Mouse (Mus musculus) heart, embryonic 11.5 days (tissue): ENCODE measurements at regions not wholly inside any gene's neighbourhood (a gene's known extent, or its start where the extent isn't known, plus 50 kb on each side); places are given as distances from the start of the nearest gene placed in this dataset.

ENCODE experiments used
- ATAC-seq: fragments of 200-750 bp; cut with Nextera tagmentation; replicated peaks from 2 replicates; pipeline ENCODE4 v1.8.0; 2017; ENCODE audit warnings: moderate library complexity; ENCODE audit not compliant: insufficient number of reproducible peaks, low FRiP score, low TSS enrichment
- H3K27ac ChIP-seq: fragments of 300-500 bp; sonication (generic); 2 replicates; pipeline ENCODE4 v1.5.1; 2014; ENCODE audit warnings: mild to moderate bottlenecking, low read depth, low read length
- H3K27me3 ChIP-seq: fragments of 300-500 bp; sonication (generic); 2 replicates; pipeline ENCODE4 v1.6.1; 2014; ENCODE audit warnings: mild to moderate bottlenecking, low read length, mixed read lengths; ENCODE audit not compliant: control insufficient read depth, insufficient read depth
- H3K36me3 ChIP-seq: fragments of 300-500 bp; sonication (generic); 2 replicates; pipeline ENCODE4 v1.6.1; 2014; ENCODE audit warnings: mild to moderate bottlenecking, low read length, moderate library complexity, mixed read lengths; ENCODE audit not compliant: control insufficient read depth, insufficient read depth
- H3K4me1 ChIP-seq: fragments of 300-500 bp; sonication (generic); 2 replicates; pipeline ENCODE4 v1.6.1; 2014; ENCODE audit warnings: low read length; ENCODE audit not compliant: control insufficient read depth, insufficient read depth
- H3K4me2 ChIP-seq: fragments of 300-500 bp; sonication (generic); 2 replicates; pipeline ENCODE4 v1.6.1; 2014; ENCODE audit warnings: mild to moderate bottlenecking, moderate library complexity
- H3K4me3 ChIP-seq: fragments of 300-500 bp; sonication (generic); 2 replicates; pipeline ENCODE4 v1.5.1; 2014; ENCODE audit warnings: low read depth, low read length
- H3K9ac ChIP-seq: fragments of 300-500 bp; sonication (generic); 2 replicates; pipeline ENCODE4 v1.6.1; 2014; ENCODE audit warnings: mild to moderate bottlenecking, low read depth, low read length, moderate library complexity
- H3K9me3 ChIP-seq: fragments of 300-500 bp; sonication (generic); replicated peaks from 2 replicates; pipeline ENCODE4 v1.6.1; 2016; ENCODE audit warnings: low read length; ENCODE audit not compliant: control insufficient read depth
- WGBS: fragments of 180-500 bp; shearing (Covaris S2); extraction: QIAGEN DNeasy Blood & Tissue Kit; methylation state at CpG from one replicate; pipeline ENCODE4 v1.1.7; 2014; ENCODE audit not compliant: insufficient replicate concordance; 5-methylcytosine and 5-hydroxymethylcytosine counted together

- no peak overlapping the region for H3K4me2 ChIP-seq
- no peak overlapping the region for H3K4me3 ChIP-seq
- H3K9ac ChIP-seq: no peak overlapping the region
- no peaks in the 10 kb centered on the region for H3K36me3 ChIP-seq
- H3K27ac ChIP-seq: no peak overlapping the region
- ATAC-seq: no peak
- no peaks in the 10 kb centered on the region for H3K27me3 ChIP-seq
- no peaks in the 10 kb centered on the region for H3K9me3 ChIP-seq
- no peaks in the 10 kb centered on the region for H3K4me1 ChIP-seq
Measured at GRCm38 (mm10) chr4:106112981-106113380, 203.0 kb upstream of the Usp24 start.

GRCm38 (mm10) chr4:106113747-106114146, 202.3 kb upstream of the Usp24 start:
- no peak overlapping the region for H3K9ac ChIP-seq
- H3K4me1 ChIP-seq: no peaks in the 10 kb centered on the region
- no peak for ATAC-seq
- no peak overlapping the region for H3K4me3 ChIP-seq
- H3K27ac ChIP-seq: no peak overlapping the region
- H3K36me3 ChIP-seq: no peaks in the 10 kb centered on the region
- H3K27me3 ChIP-seq: no peaks in the 10 kb centered on the region
- no peaks in the 10 kb centered on the region for H3K9me3 ChIP-seq
- no peak overlapping the region for H3K4me2 ChIP-seq

DNA sequence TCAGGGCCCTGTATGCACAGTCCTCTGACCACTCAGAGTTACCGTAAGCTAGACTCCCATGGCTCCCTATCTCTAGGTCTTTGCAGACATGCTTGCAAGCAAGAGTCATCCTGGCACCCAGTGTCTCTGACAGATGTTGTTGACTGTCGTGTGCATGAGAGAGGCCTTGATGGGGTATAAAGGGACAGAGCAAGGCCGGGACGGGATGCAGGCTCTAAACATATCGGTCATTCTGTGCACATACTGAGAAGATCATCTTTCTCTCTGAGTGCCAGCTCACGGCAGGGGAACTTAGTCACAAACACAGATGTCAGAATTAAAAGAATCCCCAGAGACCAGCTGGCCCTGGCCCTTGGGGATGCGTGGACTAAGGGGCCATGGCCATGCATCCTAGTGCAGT, 199.4 kb upstream of the Usp24 start:
- no peaks in the 10 kb centered on the region for H3K27me3 ChIP-seq
- no peaks in the 10 kb centered on the region for H3K9me3 ChIP-seq
- H3K36me3 ChIP-seq: no peaks in the 10 kb centered on the region
- H3K4me3 ChIP-seq: no peak overlapping the region
- ATAC-seq: no peak
- H3K9ac ChIP-seq: no peak overlapping the region
- H3K4me2 ChIP-seq: no peak overlapping the region
- WGBS: 80% methylated on average over 7 of the region's 7 CpGs
- no peak overlapping the region for H3K27ac ChIP-seq
- no peaks in the 10 kb centered on the region for H3K4me1 ChIP-seq

- ATAC-seq: no peak
- H3K9ac ChIP-seq: no peak overlapping the region
- WGBS: 53% methylated on average over 1 of the region's 1 CpGs
- H3K27ac ChIP-seq: no peak overlapping the region
- H3K36me3 ChIP-seq: no peaks in the 10 kb centered on the region
- H3K9me3 ChIP-seq: no peaks in the 10 kb centered on the region
- no peak overlapping the region for H3K4me2 ChIP-seq
- no peaks in the 10 kb centered on the region for H3K4me1 ChIP-seq
- H3K4me3 ChIP-seq: no peak overlapping the region
- no peaks in the 10 kb centered on the region for H3K27me3 ChIP-seq
Measured at GRCm38 (mm10) chr4:106121306-106121705, 194.7 kb upstream of the Usp24 start.

GRCm38 (mm10) chr4:106123038-106123654, 192.9 kb upstream of the Usp24 start:
- Histone ChIP-seq H3K4me2 (no peak overlapping the region), H3K27me3 (no peaks in the 10 kb centered on the region), H3K4me3 (no peak overlapping the region), H3K36me3 (no peaks in the 10 kb centered on the region), H3K27ac (no peak overlapping the region), H3K9ac (no peak overlapping the region), H3K9me3 (no peaks in the 10 kb centered on the region), H3K4me1 (no peaks in the 10 kb centered on the region)
- 65% methylated on average over 8 of the region's 8 CpGs for WGBS
- no peak for ATAC-seq

DNA sequence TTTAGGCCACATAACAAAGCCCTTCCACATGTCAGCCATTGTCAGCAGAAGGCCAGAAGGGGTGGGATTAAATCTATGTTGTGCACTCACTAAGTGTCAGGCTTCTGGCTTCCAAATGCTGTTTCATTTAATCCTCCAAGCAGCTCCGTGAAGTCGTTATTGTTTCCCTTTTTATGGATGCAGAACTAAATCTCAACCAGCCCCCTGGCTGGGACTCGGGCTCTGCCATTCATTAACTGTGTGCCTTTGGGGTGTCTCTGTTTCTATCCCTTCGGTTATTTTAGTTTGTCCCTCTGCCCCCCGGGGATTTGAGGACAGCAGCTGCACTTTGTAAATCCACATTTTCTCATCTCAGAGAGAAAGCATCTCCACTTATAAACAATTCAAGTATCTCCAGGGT, 188.8 kb upstream of the Usp24 start:
- Histone ChIP-seq H3K9ac (no peak overlapping the region), H3K4me1 (no peaks in the 10 kb centered on the region), H3K27ac (no peak overlapping the region), H3K4me2 (no peak overlapping the region), H3K4me3 (no peak overlapping the region), H3K27me3 (peaks cover 2% of the 10 kb centered on the region; the same call in 1 of the 2 replicates), H3K9me3 (no peaks in the 10 kb centered on the region), H3K36me3 (no peaks in the 10 kb centered on the region)
- ATAC-seq: no peak
- WGBS: 64% methylated on average over 5 of the region's 5 CpGs

- no peak for ATAC-seq
- H3K9me3 ChIP-seq: no peaks in the 10 kb centered on the region
- peaks cover 2% of the 10 kb centered on the region; the same call in 1 of the 2 replicates for H3K27me3 ChIP-seq
- H3K4me2 ChIP-seq: no peak overlapping the region
- WGBS: 52% methylated on average over 7 of the region's 7 CpGs
- no peaks in the 10 kb centered on the region for H3K4me1 ChIP-seq
- H3K4me3 ChIP-seq: no peak overlapping the region
- no peak overlapping the region for H3K9ac ChIP-seq
- H3K36me3 ChIP-seq: no peaks in the 10 kb centered on the region
- no peak overlapping the region for H3K27ac ChIP-seq
Measured at GRCm38 (mm10) chr4:106127641-106128040, 188.4 kb upstream of the Usp24 start.

DNA sequence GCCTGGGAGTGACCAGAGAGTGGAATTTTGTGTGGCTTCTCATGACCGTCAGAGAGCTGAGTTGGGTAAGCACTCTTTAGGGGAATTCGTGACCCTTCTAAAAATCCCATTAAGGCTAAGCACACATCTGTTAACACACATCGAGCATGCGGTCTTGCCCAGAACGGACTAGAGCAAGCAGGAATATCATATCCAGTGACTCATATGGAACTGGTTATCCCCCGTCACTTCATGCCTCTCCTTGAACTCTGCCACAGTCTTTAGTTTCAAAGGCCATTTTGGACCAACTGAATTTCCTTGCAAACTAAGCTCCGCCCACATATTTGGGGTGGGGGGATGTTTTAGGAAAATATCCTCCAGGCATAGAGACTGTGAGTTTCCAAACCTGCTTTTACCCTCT, 186.7 kb upstream of the Usp24 start:
- Histone ChIP-seq H3K9ac (no peak overlapping the region), H3K9me3 (no peaks in the 10 kb centered on the region), H3K36me3 (no peaks in the 10 kb centered on the region), H3K27me3 (peaks cover 2% of the 10 kb centered on the region; the same call in 1 of the 2 replicates), H3K4me1 (no peaks in the 10 kb centered on the region), H3K27ac (no peak overlapping the region), H3K4me2 (no peak overlapping the region), H3K4me3 (no peak overlapping the region)
- 73% methylated on average over 7 of the region's 7 CpGs for whole genome bisulfite sequencing
- ATAC-seq: no peak

DNA sequence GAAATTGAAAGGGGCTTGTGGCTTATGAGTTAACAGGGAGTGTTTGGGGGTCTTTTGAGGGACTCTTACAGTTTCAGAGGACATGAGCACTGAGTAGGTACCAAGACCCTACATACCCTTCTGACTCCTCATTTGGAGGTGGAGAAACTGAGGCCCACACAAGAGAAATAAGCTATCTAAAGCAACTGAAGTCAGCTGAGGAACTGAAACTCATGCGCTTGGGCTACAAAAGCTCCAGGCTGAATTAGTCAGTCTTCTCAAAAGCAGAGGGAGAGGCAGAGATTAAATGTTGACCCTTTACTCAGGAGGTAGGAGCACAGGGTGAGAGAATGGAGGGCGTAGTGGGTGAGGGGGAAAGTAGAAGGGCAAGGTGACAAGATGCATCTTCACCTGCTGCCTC, 186.2 kb upstream of the Usp24 start:
- ATAC-seq: no peak
- Histone ChIP-seq H3K9me3 (no peaks in the 10 kb centered on the region), H3K4me1 (no peaks in the 10 kb centered on the region), H3K9ac (no peak overlapping the region), H3K4me3 (no peak overlapping the region), H3K27me3 (peaks cover 2% of the 10 kb centered on the region; the same call in 1 of the 2 replicates), H3K36me3 (no peaks in the 10 kb centered on the region), H3K27ac (no peak overlapping the region), H3K4me2 (no peak overlapping the region)
- WGBS: 94% methylated on average over 2 of the region's 2 CpGs
